Mouse (Mus musculus) CH12.LX (cell line): Measurements from ENCODE around the gene Psmf1. TPM values are rescaled to one million over a fixed set of nuclear protein-coding genes. Genes with fewer than 3 reads are reported as not detected.

Experiments
- DNase-seq: peaks from one replicate; pipeline ENCODE4 v3.0.0-alpha.2; 2013; ENCODE audit errors: extremely low read depth
- H3K27ac ChIP-seq: 2 replicates; pipeline ENCODE4 v1.5.1; 2012; ENCODE audit warnings: low read depth, mild to moderate bottlenecking, control low read depth, moderate library complexity; ENCODE audit not compliant: insufficient read depth
- H3K27me3 ChIP-seq: replicated peaks from 2 replicates; pipeline ENCODE3; 2012; ENCODE audit warnings: inconsistent platforms
- H3K36me3 ChIP-seq, 2 experiments: replicated peaks in 1 of 2; 2 replicates each; pipeline versions ENCODE3 to v1.6.1; 2012; ENCODE audit warnings: inconsistent platforms in 1 of 2, low read length in 1 of 2, mild to moderate bottlenecking in 1 of 2, mixed read lengths in 1 of 2, moderate library complexity in 1 of 2; ENCODE audit not compliant: control insufficient read depth in 1 of 2, insufficient read depth in 1 of 2
- H3K4me1 ChIP-seq, 2 experiments: 2 replicates each; pipeline ENCODE4 v1.6.1; 2012; ENCODE audit warnings: inconsistent platforms in 1 of 2, moderate library complexity in 1 of 2; ENCODE audit not compliant: insufficient read depth in 2 of 2, control insufficient read depth in 1 of 2
- H3K4me2 ChIP-seq: 2 replicates; pipeline ENCODE4 v1.6.1; 2012; ENCODE audit warnings: low read depth, mild to moderate bottlenecking, control low read depth; ENCODE audit not compliant: poor library complexity, insufficient read depth, severe bottlenecking
- H3K4me3 ChIP-seq, 3 experiments: fragments of 150-350 bp in 1 of 3; sonication (generic) in 1 of 3; replicated peaks in 1 of 3; 2 replicates each; pipeline versions ENCODE3 to v1.5.1; 2011 to 2012; ENCODE audit warnings: low read depth in 2 of 3, low read length in 2 of 3, mild to moderate bottlenecking in 2 of 3, moderate library complexity in 2 of 3, control low read depth in 1 of 3, improper control_type of control experiment in 1 of 3, inconsistent platforms in 1 of 3, mixed read lengths in 1 of 3; ENCODE audit not compliant: poor library complexity in 1 of 3
- H3K79me2 ChIP-seq: replicated peaks from 2 replicates; pipeline ENCODE4 v1.6.1; 2012; ENCODE audit warnings: mild to moderate bottlenecking, moderate library complexity; ENCODE audit not compliant: control insufficient read depth, poor library complexity, insufficient read depth, severe bottlenecking; ENCODE audit errors: extremely low read depth
- H3K9ac ChIP-seq: 2 replicates; pipeline ENCODE4 v1.6.1; 2012; ENCODE audit warnings: low read depth, mild to moderate bottlenecking, control low read depth, moderate library complexity; ENCODE audit not compliant: insufficient read depth
- H3K9me3 ChIP-seq: replicated peaks from 2 replicates; pipeline ENCODE3; 2012; ENCODE audit warnings: low read length, inconsistent platforms, mixed read lengths
- BHLHE40 ChIP-seq: IDR thresholded peaks from 2 replicates; pipeline ENCODE4 v1.6.1; 2011; ENCODE audit warnings: mild to moderate bottlenecking, low read depth, low read length, improper control_type of control experiment
- CHD2 ChIP-seq: IDR thresholded peaks from 2 replicates; pipeline ENCODE4 v1.6.1; 2011; ENCODE audit warnings: low read length, improper control_type of control experiment
- CTCF ChIP-seq, 2 experiments: IDR thresholded peaks in 1 of 2; conservative IDR thresholded peaks in 1 of 2; 2 replicates each; pipeline ENCODE4 v1.5.1; 2011 to 2012; ENCODE audit warnings: low read depth in 2 of 2, low read length in 2 of 2, improper control_type of control experiment in 1 of 2, inconsistent platforms in 1 of 2, mild to moderate bottlenecking in 1 of 2, moderate library complexity in 1 of 2
- E2F4 ChIP-seq: IDR thresholded peaks from 2 replicates; pipeline ENCODE4 v1.6.1; 2011; ENCODE audit warnings: low read depth, low read length, improper control_type of control experiment; ENCODE audit not compliant: insufficient replicate concordance
- ELF1 ChIP-seq: IDR thresholded peaks from 2 replicates; pipeline ENCODE4 v1.6.1; 2014; ENCODE audit warnings: low read depth, mild to moderate bottlenecking, inconsistent platforms, low read length, improper control_type of control experiment
- GABPA ChIP-seq: IDR thresholded peaks from 2 replicates; pipeline ENCODE4 v1.6.1; 2012; ENCODE audit warnings: low read depth, low read length, improper control_type of control experiment, inconsistent platforms; ENCODE audit not compliant: insufficient replicate concordance
- JUND ChIP-seq: conservative IDR thresholded peaks from 2 replicates; pipeline ENCODE4 v1.6.1; 2011; ENCODE audit warnings: low read depth, low read length, improper control_type of control experiment
- KAT2A ChIP-seq: IDR thresholded peaks from 2 replicates; pipeline ENCODE4 v1.6.1; 2012; ENCODE audit warnings: low read length, improper control_type of control experiment, inconsistent platforms; ENCODE audit not compliant: insufficient replicate concordance
- MXI1 ChIP-seq: IDR thresholded peaks from 2 replicates; pipeline ENCODE4 v1.6.1; 2011; ENCODE audit warnings: mild to moderate bottlenecking, low read depth, low read length, improper control_type of control experiment
- MYC ChIP-seq: IDR thresholded peaks from 2 replicates; pipeline ENCODE4 v1.6.1; 2011; ENCODE audit warnings: low read depth, mild to moderate bottlenecking, improper control_type of control experiment, low read length
- NELFE ChIP-seq: IDR thresholded peaks from 2 replicates; pipeline ENCODE4 v1.6.1; 2011; ENCODE audit warnings: low read depth, low read length, improper control_type of control experiment
- PAX5 ChIP-seq: IDR thresholded peaks from 2 replicates; pipeline ENCODE4 v1.6.1; 2012; ENCODE audit warnings: low read length, inconsistent platforms, mixed read lengths
- POLR2A ChIP-seq: IDR thresholded peaks from 2 replicates; pipeline ENCODE4 v1.6.1; 2011; ENCODE audit warnings: low read depth, mild to moderate bottlenecking, improper control_type of control experiment, low read length
- RAD21 ChIP-seq: IDR thresholded peaks from 2 replicates; pipeline ENCODE4 v1.6.1; 2011; ENCODE audit warnings: low read depth, mild to moderate bottlenecking, low read length, improper control_type of control experiment, moderate library complexity
- RCOR1 ChIP-seq: conservative IDR thresholded peaks from 2 replicates; pipeline ENCODE4 v1.6.1; 2012; ENCODE audit warnings: low read depth, mild to moderate bottlenecking, inconsistent platforms, low read length, improper control_type of control experiment
- SIN3A ChIP-seq: IDR thresholded peaks from 2 replicates; pipeline ENCODE4 v1.6.1; 2012; ENCODE audit warnings: low read length, improper control_type of control experiment, inconsistent platforms
- UBTF ChIP-seq: IDR thresholded peaks from 2 replicates; pipeline ENCODE4 v1.6.1; 2012; ENCODE audit warnings: low read depth, mild to moderate bottlenecking, inconsistent platforms, low read length, improper control_type of control experiment, moderate library complexity
- USF1 ChIP-seq: IDR thresholded peaks from 2 replicates; pipeline ENCODE4 v1.6.1; 2014; ENCODE audit warnings: low read depth, mild to moderate bottlenecking, inconsistent platforms, low read length, improper control_type of control experiment
- ZC3H11A ChIP-seq: IDR thresholded peaks from 2 replicates; pipeline ENCODE4 v1.6.1; 2012; ENCODE audit warnings: low read depth, mild to moderate bottlenecking, inconsistent platforms, low read length, improper control_type of control experiment
- ZMIZ1 ChIP-seq: IDR thresholded peaks from 2 replicates; pipeline ENCODE4 v1.6.1; 2012; ENCODE audit warnings: low read depth, mild to moderate bottlenecking, inconsistent platforms, low read length, improper control_type of control experiment
- dilution Hi-C: fragments of 300-500 bp; cut with MboI; formaldehyde crosslinking; loops from 2 replicates; pipeline ENCODE4 v1.14.3; 2020; ENCODE audit warnings: low sequenced_read_pairs; ENCODE audit not compliant: extremely low pct_unique_long_range_greater_than_20kb, extremely low pct_ligation_motif_present
- in situ Hi-C: fragments of 300-500 bp; cut with MboI; formaldehyde crosslinking; loops from 3 replicates; pipeline ENCODE4 v1.14.3; 2019; ENCODE audit warnings: low sequenced_read_pairs, low pct_ligation_motif_present, low pct_unique_long_range_greater_than_20kb, mixed read lengths
- polyA plus RNA-seq: library from polyadenylated mRNA; unstranded; fragments of >175 nt; gene quantifications from 2 replicates; pipeline ENCODE4 v1.2.1, GENCODE M21; 2012; ENCODE audit warnings: low read depth; ENCODE audit not compliant: insufficient read length
- total RNA-seq, 2 experiments: library from RNA; depleted of rRNA; stranded (reverse); fragments of 300-350 nt in 1 of 2; fragments of >200 nt in 1 of 2; gene quantifications; 2 replicates each; pipeline ENCODE4 v1.2.3; 2012 to 2014

The Psmf1 gene
- total and polyA plus RNA-seq, 3 experiments = 29.5 to 59.7 (median 32.5) TPM

GRCm38 (mm10) chr2:151738460-151738859 is 5.5 kb downstream of the Psmf1 start:
- H3K4me1 ChIP-seq = peaks cover 9 to 28% of the 10 kb centered on the region in 2 experiments
- no peaks in the 10 kb centered on the region for H3K9me3 ChIP-seq
- peaks cover 22 to 48% of the 10 kb centered on the region in 2 experiments for H3K36me3 ChIP-seq
- in situ Hi-C loops (no loop called here), dilution Hi-C loops (no loop called here)
- peaks cover 33% of the 10 kb centered on the region for H3K79me2 ChIP-seq
- no peak overlapping the region for H3K9ac ChIP-seq
- TF ChIP-seq KAT2A = no peak
- no peak for TF ChIP-seq RCOR1
- TF ChIP-seq UBTF = no peak
- no peak for TF ChIP-seq JUND
- TF ChIP-seq MYC = no peak
- TF ChIP-seq PAX5 = no peak
- TF ChIP-seq BHLHE40 = no peak
- TF ChIP-seq RAD21 = no peak
- no peak for TF ChIP-seq NELFE
- TF ChIP-seq GABPA = no peak
- no peak for TF ChIP-seq POLR2A
- H3K4me2 ChIP-seq = no peak overlapping the region
- no peak for DNase-seq
- peaks cover 3% of the 10 kb centered on the region for H3K27me3 ChIP-seq
- H3K4me3 ChIP-seq = no peak overlapping the region
- H3K27ac ChIP-seq = no peak overlapping the region

- in situ Hi-C loops = no loop called here
- H3K4me1 ChIP-seq = peaks cover 9 to 19% of the 10 kb centered on the region in 2 experiments
Observed at GRCm38 (mm10) chr2:151735422-151735821, 8.6 kb downstream of the Psmf1 start.

More at GRCm38 (mm10) chr2:151735422-151735821, 8.6 kb downstream of the Psmf1 start:
- peaks cover 29% of the 10 kb centered on the region for H3K79me2 ChIP-seq
- no peaks in the 10 kb centered on the region for H3K27me3 ChIP-seq
- no peaks in the 10 kb centered on the region for H3K9me3 ChIP-seq
- H3K4me3 ChIP-seq = no peak overlapping the region
- no peak for DNase-seq
- no peak overlapping the region for H3K4me2 ChIP-seq
- no peak for TF ChIP-seq USF1
- no peak for TF ChIP-seq ZC3H11A
- TF ChIP-seq SIN3A = no peak
- no peak for TF ChIP-seq ZMIZ1
- TF ChIP-seq MXI1 = no peak
- TF ChIP-seq E2F4 = no peak
- no peak for TF ChIP-seq ELF1
- no peak for TF ChIP-seq RCOR1
- no peak for TF ChIP-seq CTCF (conservative IDR thresholded peaks at IDR 0.05 in 1 of 2, IDR thresholded peaks at IDR 0.05 in 1 of 2; ENCODE audit: low read depth in 2 of 2, low read length in 2 of 2)
- no peak for TF ChIP-seq CHD2
- TF ChIP-seq NELFE = no peak
- dilution Hi-C loops = no loop called here
- peaks cover 33 to 71% of the 10 kb centered on the region in 2 experiments for H3K36me3 ChIP-seq
- no peak overlapping the region for H3K27ac ChIP-seq
- no peak overlapping the region for H3K9ac ChIP-seq
